In genomic region chr9:13307226-13307625, GRCm38 (mm10) we compare ENCODE assay signal across 13 mouse cellular contexts. TPM values are rescaled to one million over a fixed set of nuclear protein-coding genes. Genes with fewer than 3 reads are reported as not detected.
A peak's percentile ranks its signal among the peaks of the same experiment; 100 is the strongest.
DNase-seq lines count a peak whose midpoint lies in the region; ATAC-seq lines count a peak whose summit lies in the region.
"Had no signal": no experiment of that assay in that cellular context is flagged by ENCODE, and none has a peak within 500 bp of the region (broad histone marks: within the 10 kb centered on the region; RNA-seq: fewer than 3 reads in every experiment).

No protein-coding gene starts in this region.

- H3K27ac ChIP-seq in heart, embryonic 13.5 days (replicated peaks) = peak overlapping the region; percentile 56
- H3K27ac ChIP-seq in midbrain, embryonic 10.5 days (replicated peaks) = peak overlapping the region; percentile 50
- no peak overlapping the region for H3K27ac ChIP-seq in midbrain, embryonic 16.5 days (ENCODE audit: low read length)
- peak overlapping the region; percentile 34; the same call in 1 of the 2 replicates for H3K27ac ChIP-seq in hindbrain, embryonic 14.5 days
- H3K27ac ChIP-seq in neural tube, embryonic 15.5 days (replicated peaks) = peak overlapping the region; percentile 29
- H3K27ac ChIP-seq: liver, embryonic 14.5 days had no signal

- ATAC-seq in heart, embryonic 13.5 days (ENCODE audit: extremely low read depth, insufficient number of reproducible peaks, low FRiP score, low TSS enrichment) = no peak
- ATAC-seq in midbrain, embryonic 16.5 days = no peak
- no peak for ATAC-seq in hindbrain, embryonic 14.5 days (ENCODE audit: low FRiP score)
- ATAC-seq in neural tube, embryonic 15.5 days (ENCODE audit: low FRiP score) = no peak
- ATAC-seq: forebrain, embryonic 14.5 days; intestine, embryonic 16.5 days had no signal

- no peak overlapping the region for H3K4me2 ChIP-seq in heart, embryonic 13.5 days
- no peak overlapping the region for H3K4me2 ChIP-seq in midbrain, embryonic 16.5 days (ENCODE audit: low read length)
- no peak overlapping the region for H3K4me2 ChIP-seq in hindbrain, embryonic 14.5 days (replicated peaks)
- H3K4me2 ChIP-seq in neural tube, embryonic 15.5 days = no peak overlapping the region

- no peak for DNase-seq in heart, postnatal 10 days
- no peak for DNase-seq in midbrain, embryonic 10.5 days (ENCODE audit: low spot score)
- no peak for DNase-seq in hindbrain, embryonic 14.5 days (ENCODE audit: low spot score)
- no peak for DNase-seq in spleen, adult 12 weeks (ENCODE audit: low spot score)
- no peak for DNase-seq in urinary bladder, postnatal 25 days (ENCODE audit: low spot score)
- DNase-seq: embryo, embryonic 11 days; lung, postnatal 4 days had no signal

- H3K4me1 ChIP-seq in heart, embryonic 13.5 days = peaks cover 83% of the 10 kb centered on the region
- peaks cover 73% of the 10 kb centered on the region for H3K4me1 ChIP-seq in midbrain, embryonic 10.5 days
- H3K4me1 ChIP-seq in midbrain, embryonic 16.5 days (ENCODE audit: control insufficient read depth, insufficient read depth, low read length) = peaks cover 21% of the 10 kb centered on the region
- H3K4me1 ChIP-seq in hindbrain, embryonic 14.5 days (replicated peaks; ENCODE audit: control insufficient read depth, insufficient read depth, low read length) = peaks cover 51% of the 10 kb centered on the region
- peaks cover 66% of the 10 kb centered on the region for H3K4me1 ChIP-seq in neural tube, embryonic 15.5 days

- no peaks in the 10 kb centered on the region for H3K36me3 ChIP-seq in heart, embryonic 13.5 days
- no peaks in the 10 kb centered on the region for H3K36me3 ChIP-seq in midbrain, embryonic 10.5 days
- H3K36me3 ChIP-seq in midbrain, embryonic 16.5 days (ENCODE audit: control insufficient read depth, insufficient read depth, low read length) = no peaks in the 10 kb centered on the region
- H3K36me3 ChIP-seq in hindbrain, embryonic 14.5 days (replicated peaks; ENCODE audit: control insufficient read depth, insufficient read depth) = no peaks in the 10 kb centered on the region
- no peaks in the 10 kb centered on the region for H3K36me3 ChIP-seq in neural tube, embryonic 15.5 days

- no peak overlapping the region for H3K9ac ChIP-seq in heart, embryonic 13.5 days
- no peak overlapping the region for H3K9ac ChIP-seq in midbrain, embryonic 16.5 days (ENCODE audit: low read depth, low read length)
- H3K9ac ChIP-seq in hindbrain, embryonic 14.5 days = no peak overlapping the region
- H3K9ac ChIP-seq in neural tube, embryonic 15.5 days (replicated peaks) = no peak overlapping the region
- H3K9ac ChIP-seq: liver, embryonic 14.5 days had no signal

- H3K9me3 ChIP-seq in heart, embryonic 13.5 days = no peaks in the 10 kb centered on the region
- H3K9me3 ChIP-seq in midbrain, embryonic 10.5 days (replicated peaks) = no peaks in the 10 kb centered on the region
- H3K9me3 ChIP-seq in midbrain, embryonic 16.5 days (replicated peaks; ENCODE audit: control insufficient read depth, low read length, poor library complexity, severe bottlenecking) = no peaks in the 10 kb centered on the region
- no peaks in the 10 kb centered on the region for H3K9me3 ChIP-seq in hindbrain, embryonic 14.5 days (ENCODE audit: control insufficient read depth, low read length)
- no peaks in the 10 kb centered on the region for H3K9me3 ChIP-seq in neural tube, embryonic 15.5 days (replicated peaks)

- no peak overlapping the region for H3K4me3 ChIP-seq in heart, embryonic 13.5 days
- H3K4me3 ChIP-seq in midbrain, embryonic 10.5 days = no peak overlapping the region
- H3K4me3 ChIP-seq in midbrain, embryonic 16.5 days (ENCODE audit: low read depth, low read length) = no peak overlapping the region
- H3K4me3 ChIP-seq in hindbrain, embryonic 14.5 days (replicated peaks; ENCODE audit: low read length) = no peak overlapping the region
- H3K4me3 ChIP-seq in neural tube, embryonic 15.5 days (replicated peaks) = no peak overlapping the region

- no peaks in the 10 kb centered on the region for H3K27me3 ChIP-seq in heart, embryonic 13.5 days (replicated peaks)
- H3K27me3 ChIP-seq in midbrain, embryonic 10.5 days (ENCODE audit: low read depth, poor library complexity, severe bottlenecking) = no peaks in the 10 kb centered on the region
- H3K27me3 ChIP-seq in midbrain, embryonic 16.5 days (ENCODE audit: control insufficient read depth, insufficient read depth, low read depth, low read length) = no peaks in the 10 kb centered on the region
- H3K27me3 ChIP-seq in hindbrain, embryonic 14.5 days (ENCODE audit: control insufficient read depth, insufficient read depth, low read length) = no peaks in the 10 kb centered on the region
- H3K27me3 ChIP-seq in neural tube, embryonic 15.5 days (replicated peaks) = no peaks in the 10 kb centered on the region

- WGBS in heart, embryonic 13.5 days = 43% methylated on average over 4 of the region's 4 CpGs
- WGBS in midbrain, embryonic 10.5 days = 53% methylated on average over 4 of the region's 4 CpGs
- WGBS in midbrain, embryonic 16.5 days = 21% methylated on average over 4 of the region's 4 CpGs
- WGBS in hindbrain, embryonic 14.5 days = 30% methylated on average over 4 of the region's 4 CpGs
- 46% methylated on average over 4 of the region's 4 CpGs for WGBS in neural tube, embryonic 15.5 days

- intact Hi-C loops in heart, postnatal 10 days (cut with DNase I) = no loop called here

RNA-seq across cellular contexts. Expression of gene Maml2, which starts 9.5 kb away (rescaled TPM):
- polyA plus RNA-seq in heart, embryonic 13.5 days (2015; fragmentation: Nextera tagmentation; extraction: Ambion mirVana) = 9.5 and 9.8 TPM in 2 replicates
- total RNA-seq in heart, postnatal 10 days (2021) = 1 to 10 TPM; 9.1 to 10.0 TPM
- polyA plus RNA-seq in midbrain, embryonic 10.5 days (2016; fragmentation: Nextera tagmentation; extraction: Ambion mirVana) = 8.6 and 11.5 TPM in 2 replicates
- 9.9 and 10.6 TPM in 2 replicates for polyA plus RNA-seq in midbrain, embryonic 16.5 days (2015; fragmentation: Nextera tagmentation; extraction: Ambion mirVana)
- polyA plus RNA-seq in hindbrain, embryonic 14.5 days (2014; fragmentation: Nextera tagmentation; extraction: Ambion mirVana) = 10.8 and 11.6 TPM in 2 replicates
- 12.0 TPM in 2 replicates for polyA plus RNA-seq in neural tube, embryonic 15.5 days (2015; fragmentation: Nextera tagmentation; extraction: Ambion mirVana)
